Mouse (Mus musculus) MEL (cell line): ENCODE measurements around the gene Stim1. TPM values are rescaled to one million over a fixed set of nuclear protein-coding genes. Genes with fewer than 3 reads are reported as not detected.
A peak's percentile ranks its signal among the peaks of the same experiment; 100 is the strongest.

ENCODE experiments used
- DNase-seq: peaks from one replicate; pipeline ENCODE4 v3.0.0; 2011; ENCODE audit warnings: low read depth, low spot score
- H3K27ac ChIP-seq: 2 replicates; pipeline ENCODE4 v1.5.1; 2012; ENCODE audit warnings: low read depth, mild to moderate bottlenecking, control low read depth, low read length, moderate library complexity; ENCODE audit not compliant: control insufficient read depth
- H3K27me3 ChIP-seq, 2 experiments: fragments of 150-350 bp in 1 of 2; sonication (generic) in 1 of 2; 2 replicates each; pipeline ENCODE4 v1.6.1; 2012; ENCODE audit warnings: low read length in 2 of 2, mild to moderate bottlenecking in 2 of 2, improper control_type of control experiment in 1 of 2, moderate library complexity in 1 of 2; ENCODE audit not compliant: insufficient read depth in 2 of 2, control insufficient read depth in 1 of 2
- H3K36me3 ChIP-seq, 2 experiments: 2 replicates each; pipeline ENCODE4 v1.6.1; 2012 to 2014; ENCODE audit warnings: low read length in 2 of 2, improper control_type of control experiment in 1 of 2, inconsistent platforms in 1 of 2, mild to moderate bottlenecking in 1 of 2; ENCODE audit not compliant: insufficient read depth in 2 of 2, control insufficient read depth in 1 of 2
- H3K4me1 ChIP-seq, 2 experiments: fragments of 150-350 bp in 1 of 2; sonication (generic) in 1 of 2; 2 replicates each; pipeline ENCODE4 v1.6.1; 2012; ENCODE audit warnings: low read length in 2 of 2, improper control_type of control experiment in 1 of 2, mild to moderate bottlenecking in 1 of 2; ENCODE audit not compliant: insufficient read depth in 2 of 2, control insufficient read depth in 1 of 2
- H3K4me3 ChIP-seq, 2 experiments: fragments of 150-350 bp in 1 of 2; sonication (generic) in 1 of 2; 2 replicates each; pipeline ENCODE4 v1.5.1; 2012; ENCODE audit warnings: low read depth in 2 of 2, low read length in 2 of 2, mild to moderate bottlenecking in 2 of 2, moderate library complexity in 2 of 2, control low read depth in 1 of 2, improper control_type of control experiment in 1 of 2; ENCODE audit not compliant: control insufficient read depth in 1 of 2, insufficient read depth in 1 of 2
- H3K79me2 ChIP-seq: 2 replicates; pipeline ENCODE4 v1.6.1; 2012; ENCODE audit warnings: mild to moderate bottlenecking, low read length, moderate library complexity; ENCODE audit not compliant: control insufficient read depth, poor library complexity, insufficient read depth
- H3K9ac ChIP-seq: 2 replicates; pipeline ENCODE4 v1.6.1; 2012; ENCODE audit warnings: low read depth, mild to moderate bottlenecking, control low read depth, low read length, moderate library complexity; ENCODE audit not compliant: control insufficient read depth, poor library complexity, severe bottlenecking
- H3K9me3 ChIP-seq: fragments of 150-350 bp; sonication (generic); replicated peaks from 2 replicates; pipeline ENCODE4 v1.6.1; 2012; ENCODE audit warnings: mild to moderate bottlenecking, low read length, improper control_type of control experiment, moderate library complexity; ENCODE audit not compliant: insufficient read depth
- BHLHE40 ChIP-seq: IDR thresholded peaks from 2 replicates; pipeline ENCODE4 v1.6.1; 2012; ENCODE audit warnings: low read depth, mild to moderate bottlenecking, inconsistent platforms, low read length, improper control_type of control experiment, borderline replicate concordance
- CTCF ChIP-seq, 3 experiments: IDR thresholded peaks in 2 of 3; conservative IDR thresholded peaks in 1 of 3; 2 replicates each; pipeline ENCODE4 v1.5.1; 2011 to 2012; ENCODE audit warnings: low read length in 3 of 3, low read depth in 2 of 3, mild to moderate bottlenecking in 2 of 3, improper control_type of control experiment in 1 of 3, inconsistent platforms in 1 of 3, mixed read lengths in 1 of 3, moderate library complexity in 1 of 3; ENCODE audit not compliant: control insufficient read depth in 1 of 3, insufficient read depth in 1 of 3, poor library complexity in 1 of 3, severe bottlenecking in 1 of 3
- E2F4 ChIP-seq: IDR thresholded peaks from 2 replicates; pipeline ENCODE4 v1.6.1; 2011; ENCODE audit warnings: low read depth, low read length, improper control_type of control experiment, borderline replicate concordance
- EP300 ChIP-seq, 2 experiments: IDR thresholded peaks; 2 replicates each; pipeline ENCODE4 v1.6.1; 2011; ENCODE audit warnings: improper control_type of control experiment in 2 of 2, low read length in 2 of 2, low read depth in 1 of 2, mild to moderate bottlenecking in 1 of 2
- ETS1 ChIP-seq: IDR thresholded peaks from 2 replicates; pipeline ENCODE4 v1.6.1; 2012; ENCODE audit warnings: low read depth, mild to moderate bottlenecking, inconsistent platforms, low read length, improper control_type of control experiment, moderate library complexity
- GABPA ChIP-seq: IDR thresholded peaks from 2 replicates; pipeline ENCODE4 v1.6.1; 2012; ENCODE audit warnings: low read depth, mild to moderate bottlenecking, inconsistent platforms, low read length, improper control_type of control experiment, moderate library complexity
- GATA1 ChIP-seq: IDR thresholded peaks from 2 replicates; pipeline ENCODE4 v1.6.1; 2011; ENCODE audit warnings: low read depth, low read length, improper control_type of control experiment
- HCFC1 ChIP-seq: IDR thresholded peaks from 2 replicates; pipeline ENCODE4 v1.6.1; 2012; ENCODE audit warnings: low read depth, mild to moderate bottlenecking, inconsistent platforms, low read length, improper control_type of control experiment, moderate library complexity
- JUND ChIP-seq: IDR thresholded peaks from 2 replicates; pipeline ENCODE4 v1.6.1; 2011; ENCODE audit warnings: low read depth, mild to moderate bottlenecking, improper control_type of control experiment, low read length
- MAFK ChIP-seq: IDR thresholded peaks from 2 replicates; pipeline ENCODE4 v1.6.1; 2011; ENCODE audit warnings: low read depth, mild to moderate bottlenecking, low read length, improper control_type of control experiment, borderline replicate concordance
- MAX ChIP-seq: IDR thresholded peaks from 2 replicates; pipeline ENCODE4 v1.6.1; 2011; ENCODE audit warnings: low read length, improper control_type of control experiment
- MAZ ChIP-seq: IDR thresholded peaks from 2 replicates; pipeline ENCODE4 v1.6.1; 2012; ENCODE audit warnings: low read depth, mild to moderate bottlenecking, inconsistent platforms, low read length, improper control_type of control experiment
- MXI1 ChIP-seq: IDR thresholded peaks from 2 replicates; pipeline ENCODE4 v1.6.1; 2011; ENCODE audit warnings: mild to moderate bottlenecking, low read depth, low read length, improper control_type of control experiment
- NELFE ChIP-seq: IDR thresholded peaks from 2 replicates; pipeline ENCODE4 v1.6.1; 2011; ENCODE audit warnings: low read depth, low read length, improper control_type of control experiment
- NRF1 ChIP-seq: IDR thresholded peaks from 2 replicates; pipeline ENCODE4 v1.6.1; 2014; ENCODE audit warnings: low read depth, mild to moderate bottlenecking, inconsistent platforms, low read length, improper control_type of control experiment, moderate library complexity; ENCODE audit not compliant: poor library complexity, insufficient read depth, severe bottlenecking
- POLR2AphosphoS2 ChIP-seq: IDR thresholded peaks from 2 replicates; pipeline ENCODE4 v1.6.1; 2011; ENCODE audit warnings: low read length, improper control_type of control experiment
- RCOR1 ChIP-seq: IDR thresholded peaks from 2 replicates; pipeline ENCODE4 v1.6.1; 2012; ENCODE audit warnings: low read depth, mild to moderate bottlenecking, inconsistent platforms, low read length, improper control_type of control experiment
- SIN3A ChIP-seq: IDR thresholded peaks from 2 replicates; pipeline ENCODE4 v1.6.1; 2012; ENCODE audit warnings: low read length, improper control_type of control experiment, inconsistent platforms
- TAL1 ChIP-seq: IDR thresholded peaks from 2 replicates; pipeline ENCODE4 v1.6.1; 2012; ENCODE audit warnings: mild to moderate bottlenecking, inconsistent platforms, low read length, moderate library complexity, mixed read lengths
- TBP ChIP-seq: IDR thresholded peaks from 2 replicates; pipeline ENCODE4 v1.8.0; 2011; ENCODE audit warnings: low read depth, low read length, improper control_type of control experiment
- UBTF ChIP-seq: IDR thresholded peaks from 2 replicates; pipeline ENCODE4 v1.6.1; 2012; ENCODE audit warnings: low read depth, mild to moderate bottlenecking, inconsistent platforms, low read length, improper control_type of control experiment, moderate library complexity, borderline replicate concordance; ENCODE audit not compliant: insufficient read depth
- USF2 ChIP-seq, 2 experiments: IDR thresholded peaks; 2 replicates each; pipeline ENCODE4 v1.6.1; 2011 to 2012; ENCODE audit warnings: improper control_type of control experiment in 2 of 2, low read length in 2 of 2, borderline replicate concordance in 1 of 2, inconsistent platforms in 1 of 2, low read depth in 1 of 2, mild to moderate bottlenecking in 1 of 2; ENCODE audit not compliant: insufficient read depth in 1 of 2
- ZKSCAN1 ChIP-seq: IDR thresholded peaks from 2 replicates; pipeline ENCODE4 v1.6.1; 2012; ENCODE audit warnings: low read depth, mild to moderate bottlenecking, inconsistent platforms, low read length, improper control_type of control experiment, moderate library complexity
- ZMIZ1 ChIP-seq: IDR thresholded peaks from 2 replicates; pipeline ENCODE4 v1.6.1; 2012; ENCODE audit warnings: low read depth, mild to moderate bottlenecking, inconsistent platforms, low read length, improper control_type of control experiment, moderate library complexity
- polyA plus RNA-seq, 2 experiments: library from polyadenylated mRNA; stranded (reverse) in 1 of 2; unstranded in 1 of 2; fragments of >175 nt in 1 of 2; fragments of >200 nt in 1 of 2; gene quantifications; 2 replicates each; pipeline versions ENCODE4 v1.2.1 to v1.2.4; 2012; ENCODE audit warnings: low replicate concordance in 2 of 2, low read depth in 1 of 2; ENCODE audit not compliant: insufficient read length in 2 of 2, insufficient read depth in 1 of 2, missing spikeins in 1 of 2
- total RNA-seq: library from RNA; depleted of rRNA; stranded (reverse); fragments of 300-350 nt; gene quantifications from 2 replicates; pipeline ENCODE4 v1.2.3, GENCODE M21; 2012

Stim1 gene
- total and polyA plus RNA-seq, 3 experiments, result 26.1 to 65.0 TPM; not detected in 1

- Histone ChIP-seq H3K27ac (peak overlapping the region; percentile 99), H3K4me3 (peak overlapping the region in 1 of 2 experiments; percentile 83; a peak in 1 of 4 replicates), H3K9ac (peak overlapping the region; percentile 97), H3K79me2 (peaks cover 69% of the 10 kb centered on the region), H3K9me3 (no peaks in the 10 kb centered on the region), H3K27me3 (no peaks in the 10 kb centered on the region), H3K36me3 (peaks cover 2 to 64% of the 10 kb centered on the region in 2 experiments), H3K4me1 (peaks cover 38 to 71% of the 10 kb centered on the region in 2 experiments)
- TF ChIP-seq MAX (no peak), JUND (no peak), ETS1 (no peak), USF2 (IDR thresholded peaks at IDR 0.05; ENCODE audit: borderline replicate concordance in 1 of 2, insufficient read depth in 1 of 2, low read depth in 1 of 2, low read length in 2 of 2) (no peak), HCFC1 (no peak), BHLHE40 (no peak), POLR2AphosphoS2 (no peak), GABPA (no peak), NRF1 (no peak), NELFE (no peak), UBTF (no peak), CTCF (IDR thresholded peaks at IDR 0.05 in 2 of 3, conservative IDR thresholded peaks at IDR 0.05 in 1 of 3; ENCODE audit: control insufficient read depth in 1 of 3, insufficient read depth in 1 of 3, low read depth in 2 of 3, low read length in 3 of 3, poor library complexity in 1 of 3, severe bottlenecking in 1 of 3) (no peak)
- no peak for DNase-seq
Observed at GRCm38 (mm10) chr7:102246265-102246664, 21.3 kb upstream of the Stim1 start.

- H3K9me3 ChIP-seq, result no peaks in the 10 kb centered on the region
- peak; percentile 71 for TF ChIP-seq GATA1
- peak; percentile 61 to 65 for TF ChIP-seq EP300 (IDR thresholded peaks at IDR 0.05; ENCODE audit: low read depth in 1 of 2, low read length in 2 of 2)
- peak; percentile 18 for TF ChIP-seq TAL1
- TF ChIP-seq RCOR1, result peak; percentile 79
- TF ChIP-seq ZMIZ1, result 0 out of 2 replicates have a peak, but pooled peaks have one; percentile 15
- no peak for TF ChIP-seq JUND
- no peak for TF ChIP-seq ZKSCAN1
- peak; percentile 75 for TF ChIP-seq SIN3A
- peak; percentile 20; the same call in 1 of the 2 replicates for TF ChIP-seq MAZ
- 0 out of 2 replicates have a peak, but pooled peaks have one; percentile 4 for TF ChIP-seq MXI1
- TF ChIP-seq ETS1, result peak; percentile 74
- 0 out of 2 replicates have a peak, but pooled peaks have one; percentile 8 for TF ChIP-seq MAFK
- TF ChIP-seq TBP, result 0 out of 2 replicates have a peak, but pooled peaks have one; percentile 11
- TF ChIP-seq E2F4, result no peak
- TF ChIP-seq, all 39 proteins: peak for 11
- peak overlapping the region; percentile 97 for H3K9ac ChIP-seq
- no peaks in the 10 kb centered on the region for H3K27me3 ChIP-seq
- H3K79me2 ChIP-seq, result peaks cover 66% of the 10 kb centered on the region
- peaks cover 32 to 70% of the 10 kb centered on the region in 2 experiments for H3K4me1 ChIP-seq
- peaks cover 0 to 61% of the 10 kb centered on the region in 2 experiments; a peak in 2 of 4 replicates for H3K36me3 ChIP-seq
- H3K27ac ChIP-seq, result peak overlapping the region; percentile 99
- peak overlapping the region; percentile 83 to 97 for H3K4me3 ChIP-seq
- peak; percentile 64 for DNase-seq
Observed at GRCm38 (mm10) chr7:102246956-102247797, 20.4 kb upstream of the Stim1 start.
